ENCODE assay signal across 17 mouse cellular contexts in genomic region chr3:55476694-55477093, GRCm38 (mm10). TPM values are rescaled to one million over a fixed set of nuclear protein-coding genes. Genes with fewer than 3 reads are reported as not detected.
A peak's percentile ranks its signal among the peaks of the same experiment; 100 is the strongest.
DNase-seq lines count a peak whose midpoint lies in the region; TF ChIP-seq lines count a peak whose summit lies in the region.
"Had no signal": no experiment of that assay in that cellular context is flagged by ENCODE, and none has a peak within 500 bp of the region (broad histone marks: within the 10 kb centered on the region; RNA-seq: fewer than 3 reads in every experiment).

No protein-coding gene starts in this region.

- TF ChIP-seq CTCF in cerebellum, adult 2 months (IDR thresholded peaks at IDR 0.05; ENCODE audit: borderline replicate concordance, insufficient read depth, low read depth, low read length): no peak

- WGBS in cerebellum, adult 2 months: 24% methylated on average over 7 of the region's 7 CpGs

- no peaks in the 10 kb centered on the region for H3K27me3 ChIP-seq in cerebellum, adult 2 months (ENCODE audit: control insufficient read depth, insufficient read depth, low read length)
- H3K27me3 ChIP-seq: embryonic facial prominence, embryonic 15.5 days; forebrain, embryonic 13.5 days; kidney, embryonic 15.5 days had no signal

- DNase-seq in cerebellum, adult 2 months: peak; percentile 57 to 71
- DNase-seq in cerebellum, postnatal 4 days (ENCODE audit: low spot score in 2 of 2): no peak
- DNase-seq in layer of hippocampus, adult 11-12 months (ENCODE audit: low spot score): peak; percentile 83
- peak; percentile 68 to 91 for DNase-seq in left cerebral cortex, adult 9 months (ENCODE audit: low spot score in 2 of 2)
- peak; percentile 84 to 92 for DNase-seq in right cerebral cortex, postnatal 36 days (ENCODE audit: low spot score in 2 of 2)
- DNase-seq in testis, postnatal 10 days (ENCODE audit: low spot score): no peak
- DNase-seq in gastrocnemius, postnatal 10 days: no peak
- DNase-seq in gastrocnemius, postnatal 25 days: no peak
- DNase-seq: adrenal gland, postnatal 36 days; heart, adult 2 months had no signal

- no peak for TF ChIP-seq POLR2A in cerebellum, adult 2 months (IDR thresholded peaks at IDR 0.05; ENCODE audit: borderline replicate concordance, insufficient read depth, low read length)

- H3K4me1 ChIP-seq in cerebellum, adult 2 months (ENCODE audit: control insufficient read depth, insufficient read depth, low read length): peaks cover 34% of the 10 kb centered on the region
- H3K4me1 ChIP-seq: kidney, embryonic 15.5 days had no signal

- H3K4me3 ChIP-seq in cerebellum, adult 2 months (replicated peaks; ENCODE audit: insufficient read depth, low read depth, low read length): no peak overlapping the region
- H3K4me3 ChIP-seq: embryonic facial prominence, embryonic 15.5 days; forebrain, embryonic 13.5 days; heart, adult 2 months; kidney, embryonic 15.5 days had no signal

- H3K27ac ChIP-seq in cerebellum, adult 2 months (ENCODE audit: insufficient read depth, low read length): peak overlapping the region; percentile 86
- H3K27ac ChIP-seq: embryonic facial prominence, embryonic 15.5 days; forebrain, embryonic 13.5 days; heart, adult 2 months; kidney, embryonic 15.5 days had no signal

RNA-seq across cellular contexts. Expression of gene Gm21954, which starts 4.7 kb away (rescaled TPM):
- polyA plus RNA-seq in cerebellum, adult 2 months (2012; rRNA removed): not detected in 2 replicates
- total RNA-seq in gastrocnemius, postnatal 10 days (2021): not detected
- not detected for total RNA-seq in gastrocnemius, postnatal 25 days (2021)
- total RNA-seq: adrenal gland, postnatal 36 days; heart, adult 2 months; heart, postnatal 25 days; liver, adult 2 months had no signal
- polyA plus RNA-seq: embryonic facial prominence, embryonic 15.5 days; forebrain, embryonic 13.5 days; heart, adult 2 months; kidney, embryonic 15.5 days; liver, adult 2 months; midbrain, embryonic 11.5 days; thymus, postnatal 0 days had no signal

Comparison
In these comparisons a context has a peak if more than half of its experiments do, and no peak if none do; other contexts are left out.
1. DNase-seq: peak in cerebellum, adult 2 months (2 of 2), layer of hippocampus, adult 11-12 months (single experiment), left cerebral cortex, adult 9 months (2 of 2) and right cerebral cortex, postnatal 36 days (2 of 2); none in cerebellum, postnatal 4 days (0 of 2), testis, postnatal 10 days (single experiment), gastrocnemius, postnatal 10 days (single experiment) and gastrocnemius, postnatal 25 days (single experiment).